Mouse (Mus musculus): ENCODE measurements around the gene Pdcl3. TPM values are rescaled to one million over a fixed set of nuclear protein-coding genes. Genes with fewer than 3 reads are reported as not detected.
"Not testable (repeated sequence)": the region's sequence is repeated elsewhere in the genome, so short reads cannot be mapped to it uniquely, and the experiment has no call there.

Gene Pdcl3
- polyA plus RNA-seq, 1 experiment from 2014 or later = 192 TPM

GRCm38 (mm10) chr1:39029176-39029575, 43.8 kb downstream of the Pdcl3 start:
- H3K4me2 ChIP-seq = no peak overlapping the region
- WGBS = 84% methylated on average over 7 of the region's 7 CpGs
- H3K9ac ChIP-seq = no peak overlapping the region

DNA sequence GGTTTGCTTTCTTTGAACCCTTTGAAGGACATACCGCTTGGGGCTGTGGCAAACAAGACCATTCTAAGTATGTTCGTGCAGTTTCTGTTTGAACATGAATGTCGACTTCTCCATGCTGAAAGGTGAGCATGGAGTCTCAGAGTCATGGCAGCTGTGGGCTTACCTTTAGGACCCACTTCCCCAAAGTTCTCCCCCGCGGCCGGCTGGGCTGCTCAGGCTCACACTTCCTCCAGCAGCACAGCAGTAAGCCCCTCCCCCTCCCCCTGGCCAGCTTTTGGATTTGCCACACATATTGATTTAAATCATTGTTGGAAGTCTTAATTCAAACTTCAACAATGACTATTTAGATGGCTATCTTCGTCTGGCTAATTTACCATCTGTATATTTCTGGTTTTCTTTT, 44.7 kb downstream of the Pdcl3 start:
- no peak for ATAC-seq
- Histone ChIP-seq H3K27ac (no peak overlapping the region), H3K36me3 (ENCODE audit: poor library complexity, severe bottlenecking) (no peaks in the 10 kb centered on the region), H3K4me1 (peaks cover 12% of the 10 kb centered on the region), H3K27me3 (no peaks in the 10 kb centered on the region), H3K9me3 (replicated peaks) (no peaks in the 10 kb centered on the region), H3K4me2 (peak overlapping the region; percentile 44), H3K4me3 (0 out of 2 replicates have a peak overlapping the region, but pooled peaks have one; percentile 12), H3K9ac (0 out of 2 replicates have a peak overlapping the region, but pooled peaks have one; percentile 10)
- WGBS = 11% methylated on average over 7 of the region's 7 CpGs

More at GRCm38 (mm10) chr1:39029176-39029575, 43.8 kb downstream of the Pdcl3 start:
- Histone ChIP-seq H3K4me1 (peaks cover 21% of the 10 kb centered on the region), H3K27ac (no peak overlapping the region), H3K36me3 (ENCODE audit: poor library complexity, severe bottlenecking) (no peaks in the 10 kb centered on the region), H3K27me3 (no peaks in the 10 kb centered on the region), H3K4me3 (no peak overlapping the region), H3K9me3 (replicated peaks) (no peaks in the 10 kb centered on the region)
- no peak for ATAC-seq

DNA sequence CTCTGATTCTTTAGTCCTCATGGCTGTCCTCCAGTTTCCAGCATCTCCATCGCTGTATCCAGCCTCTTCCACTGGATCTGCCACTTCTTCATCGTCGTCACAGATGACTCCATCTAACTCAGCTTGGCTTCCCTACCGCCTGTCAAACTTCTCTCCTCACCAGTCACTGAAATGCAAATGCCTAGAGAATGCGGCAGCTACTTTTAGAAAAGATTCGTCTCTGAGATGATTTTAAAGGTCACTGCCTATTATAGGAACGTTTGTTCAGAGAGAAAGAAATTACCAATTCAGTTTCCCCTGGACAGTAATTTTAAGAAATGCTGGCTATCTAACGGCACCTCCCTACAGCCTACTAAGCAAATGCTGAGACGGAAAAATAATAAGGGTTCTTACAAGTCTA, 50.4 kb downstream of the Pdcl3 start:
- Histone ChIP-seq H3K9ac (no peak overlapping the region), H3K4me2 (no peak overlapping the region), H3K27ac (no peak overlapping the region), H3K4me3 (no peak overlapping the region), H3K36me3 (ENCODE audit: poor library complexity, severe bottlenecking) (no peaks in the 10 kb centered on the region), H3K27me3 (no peaks in the 10 kb centered on the region), H3K9me3 (replicated peaks) (no peaks in the 10 kb centered on the region), H3K4me1 (no peaks in the 10 kb centered on the region)
- 89% methylated on average over 9 of the region's 9 CpGs for WGBS
- no peak for ATAC-seq

DNA sequence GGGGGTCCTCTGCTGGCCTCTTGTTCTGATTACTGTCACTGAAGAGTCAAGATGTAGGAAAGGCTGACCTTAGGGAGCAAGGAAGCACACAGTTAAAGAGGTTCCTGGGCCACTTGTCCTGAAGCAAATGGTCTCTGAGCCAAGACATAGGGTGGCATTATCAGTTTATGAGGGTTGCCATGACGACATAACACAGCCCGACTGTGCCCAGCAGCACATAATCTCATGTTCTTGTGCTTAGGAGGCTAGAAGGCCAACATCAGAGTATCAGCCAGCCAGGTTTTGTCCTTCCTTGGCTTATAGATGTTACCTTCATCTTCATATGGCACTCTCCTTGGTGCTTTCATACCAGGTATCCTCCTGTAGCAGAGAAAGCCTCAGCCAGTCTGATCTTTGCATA, 56.8 kb downstream of the Pdcl3 start:
- Histone ChIP-seq H3K4me3 (no peak overlapping the region), H3K4me1 (peaks cover 9% of the 10 kb centered on the region; the same call in 1 of the 2 replicates), H3K9ac (no peak overlapping the region), H3K9me3 (replicated peaks) (no peaks in the 10 kb centered on the region), H3K36me3 (ENCODE audit: poor library complexity, severe bottlenecking) (no peaks in the 10 kb centered on the region), H3K27ac (no peak overlapping the region), H3K4me2 (no peak overlapping the region), H3K27me3 (no peaks in the 10 kb centered on the region)
- WGBS = 69% methylated on average over 2 of the region's 2 CpGs
- ATAC-seq = no peak

DNA sequence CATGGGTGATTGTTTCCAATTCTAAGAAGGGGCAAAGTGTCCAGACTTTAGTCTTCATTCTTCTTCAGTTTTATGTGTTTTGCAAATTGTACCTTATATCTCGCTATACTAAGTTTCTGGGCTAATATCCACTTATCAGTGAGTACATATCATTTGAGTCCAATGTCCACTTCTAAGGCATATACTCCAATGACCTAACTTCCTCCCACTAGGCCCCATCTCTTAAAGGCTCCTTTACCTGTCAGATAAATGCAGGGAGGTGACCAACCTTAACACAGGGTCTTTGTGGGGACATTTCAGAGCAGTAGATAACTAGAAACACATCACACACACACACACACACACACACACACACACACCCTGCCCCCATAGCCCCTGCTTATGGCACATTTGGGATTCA, 59.0 kb downstream of the Pdcl3 start:
- H3K9ac ChIP-seq; H3K36me3 ChIP-seq (ENCODE audit: poor library complexity, severe bottlenecking); H3K9me3 ChIP-seq (replicated peaks); H3K4me2 ChIP-seq; H3K4me3 ChIP-seq; H3K27ac ChIP-seq; ATAC-seq; H3K27me3 ChIP-seq; H3K4me1 ChIP-seq: not testable (repeated sequence)
- WGBS = 90% methylated on average over 1 of the region's 1 CpGs

- H3K9me3 ChIP-seq (replicated peaks) = peaks cover 7% of the 10 kb centered on the region
- no peak overlapping the region for H3K4me2 ChIP-seq
- H3K9ac ChIP-seq = no peak overlapping the region
- H3K4me3 ChIP-seq = no peak overlapping the region
- ATAC-seq = no peak
- H3K27me3 ChIP-seq = no peaks in the 10 kb centered on the region
- WGBS = 4% methylated on average over 7 of the region's 7 CpGs
- peaks cover 9% of the 10 kb centered on the region; the same call in 1 of the 2 replicates for H3K4me1 ChIP-seq
- H3K36me3 ChIP-seq (ENCODE audit: poor library complexity, severe bottlenecking) = no peaks in the 10 kb centered on the region
- H3K27ac ChIP-seq = peak overlapping the region; percentile 65
Observed at GRCm38 (mm10) chr1:39046689-39047088, 61.3 kb downstream of the Pdcl3 start.

Other genes starting within 250 kb of the Pdcl3 start
- gene Lonrf2, start 148.9 kb upstream of the Pdcl3 start, polyA plus RNA-seq (2015; fragmentation: Nextera tagmentation; extraction: Ambion mirVana) = 6.9 and 7.0 TPM in 2 replicates
- gene Chst10, start 87.4 kb upstream of the Pdcl3 start, polyA plus RNA-seq (2015; fragmentation: Nextera tagmentation; extraction: Ambion mirVana) = 30.5 and 33.8 TPM in 2 replicates
- gene Nms, start 46.5 kb upstream of the Pdcl3 start, polyA plus RNA-seq (2015; fragmentation: Nextera tagmentation; extraction: Ambion mirVana) = not detected in 2 replicates
- gene Npas2, start 208.1 kb downstream of the Pdcl3 start, polyA plus RNA-seq (2015; fragmentation: Nextera tagmentation; extraction: Ambion mirVana) = 0.15 and 0.37 TPM in 2 replicates